Mouse (Mus musculus) retina, postnatal 7 days (tissue): ENCODE measurements around the gene Cwc22.

Experiments
- DNase-seq: peaks from one replicate; pipeline ENCODE4 v3.0.0-alpha.2; 2012; ENCODE audit warnings: low read depth, low spot score

Gene Cwc22

DNA sequence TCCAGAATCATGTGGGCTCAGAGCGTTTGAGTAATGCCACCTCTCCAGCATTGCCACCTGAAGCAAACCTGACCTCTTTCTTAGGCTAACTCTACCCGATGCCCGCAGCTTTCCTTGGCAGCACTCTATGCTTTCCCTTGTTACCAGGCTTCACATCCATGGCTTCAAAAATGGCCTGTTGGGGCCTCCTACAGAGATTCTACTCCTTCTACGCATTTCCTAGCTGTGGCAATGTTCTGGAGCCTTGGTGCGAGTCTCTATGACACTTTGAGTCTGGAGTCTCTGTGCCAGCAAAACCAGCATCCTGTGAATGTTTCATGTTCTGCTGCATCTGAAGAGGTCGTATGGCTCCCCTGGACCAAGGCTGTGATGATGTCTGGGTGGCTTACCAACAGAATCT is 69.8 kb downstream of the Cwc22 start:
- DNase-seq, result no peak

DNA sequence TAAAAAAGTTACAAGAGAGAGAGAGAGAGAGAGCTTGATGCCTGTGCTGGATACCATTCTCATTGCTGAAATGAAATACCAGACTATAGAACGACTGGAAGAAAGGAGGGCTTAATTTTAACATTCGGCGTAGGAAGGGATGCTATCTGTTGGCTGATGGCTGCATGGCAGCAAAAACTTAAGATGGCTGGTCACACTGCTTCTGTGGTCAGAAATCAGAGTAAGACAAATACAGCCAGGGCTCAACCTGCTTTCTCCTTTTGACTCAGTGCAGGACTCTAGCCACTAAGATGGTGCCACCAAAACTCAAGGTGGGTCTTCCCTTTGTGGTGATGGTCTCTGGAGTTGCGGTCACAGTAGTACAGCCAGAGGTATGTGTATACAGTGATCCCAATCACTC is 70.7 kb downstream of the Cwc22 start:
- no peak for DNase-seq

DNA sequence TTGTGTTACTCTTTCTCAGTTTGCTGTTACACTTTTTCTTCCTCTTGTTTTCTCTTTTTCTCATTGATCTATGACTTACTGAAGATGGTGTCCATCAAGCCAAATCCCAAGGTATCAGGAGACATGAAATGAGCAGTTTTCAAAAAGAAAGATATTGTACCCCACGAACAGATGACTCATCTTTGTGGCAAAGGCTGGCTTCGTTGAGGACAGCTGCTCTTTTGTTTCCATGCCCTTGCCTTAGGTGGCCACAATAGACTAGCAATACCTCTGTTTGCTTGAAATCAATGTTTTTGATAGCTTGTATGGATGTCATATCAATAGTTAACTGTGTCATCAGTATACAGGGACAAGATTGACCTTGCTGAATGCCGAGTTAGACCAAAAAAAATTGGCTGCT is 71.5 kb downstream of the Cwc22 start:
- no peak for DNase-seq

DNA sequence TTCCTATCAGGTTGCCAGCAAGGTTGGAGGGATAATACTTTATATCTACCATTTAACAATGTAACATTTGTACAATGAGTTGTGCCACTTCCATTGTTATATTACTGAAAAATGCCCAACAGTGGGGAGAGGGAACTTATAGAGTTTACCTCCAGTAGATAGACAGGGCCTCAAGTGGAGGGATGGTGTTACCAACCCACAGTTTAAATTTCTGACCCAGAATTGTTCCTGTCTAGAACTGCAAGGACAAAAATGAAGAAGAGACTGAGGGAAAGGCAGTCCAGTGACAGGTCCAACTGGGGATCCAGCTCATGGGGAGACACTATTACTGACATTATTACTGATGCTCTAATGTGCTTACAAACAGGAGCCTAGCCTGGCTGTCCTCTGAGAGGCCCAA is 72.4 kb downstream of the Cwc22 start:
- DNase-seq, result no peak

DNA sequence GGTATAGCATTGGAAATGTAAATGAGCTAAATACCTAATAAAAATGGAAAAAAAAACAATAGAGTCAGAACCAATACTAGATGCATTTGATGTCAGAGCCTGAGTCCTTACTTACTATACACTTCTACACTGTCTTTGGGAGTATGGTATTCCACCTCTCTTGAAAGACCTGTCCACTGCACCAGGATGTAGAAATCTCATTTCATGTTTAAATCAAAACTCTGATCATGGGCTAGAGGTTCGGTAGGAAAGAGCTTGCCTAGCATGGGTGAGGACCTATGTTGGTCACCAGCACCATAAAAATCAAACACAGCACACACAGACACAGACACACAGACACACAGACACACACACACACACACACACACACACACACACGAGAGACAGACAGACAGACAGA is 73.5 kb downstream of the Cwc22 start:
- no peak for DNase-seq

GRCm38 (mm10) chr2:77871146-77871545 is 75.0 kb downstream of the Cwc22 start:
- DNase-seq, result no peak

DNA sequence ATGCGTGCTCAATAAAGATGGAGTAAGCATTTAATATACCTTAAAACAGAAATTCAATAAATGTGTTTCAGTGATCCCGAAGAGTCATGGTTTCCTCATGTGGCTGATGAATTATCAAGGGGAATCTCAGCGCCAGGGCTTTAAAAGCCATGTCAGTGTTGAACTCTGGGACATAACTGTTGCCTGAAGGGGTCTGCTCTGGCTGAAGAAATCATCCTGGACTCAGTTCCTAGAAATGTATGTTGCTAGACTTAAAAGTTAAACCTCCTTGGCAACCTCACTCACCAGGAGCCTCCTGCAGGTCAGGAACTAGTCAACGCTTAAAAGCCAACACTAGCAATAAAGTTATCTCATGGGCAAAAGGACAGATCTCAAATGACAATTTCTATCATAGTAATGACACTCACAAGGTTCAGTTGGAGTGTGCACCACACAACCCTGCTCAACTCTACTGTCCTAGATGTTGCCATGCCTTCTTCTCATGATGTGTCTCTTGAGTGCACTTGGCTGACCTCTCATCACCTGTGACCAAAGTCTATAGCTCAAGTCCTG is 76.4 kb downstream of the Cwc22 start:
- no peak for DNase-seq

GRCm38 (mm10) chr2:77863934-77864333 is 82.2 kb downstream of the Cwc22 start:
- no peak for DNase-seq

GRCm38 (mm10) chr2:77863522-77863921 is 82.7 kb downstream of the Cwc22 start:
- DNase-seq, result no peak

GRCm38 (mm10) chr2:77841464-77841863 is 104.7 kb downstream of the Cwc22 start:
- DNase-seq, result no peak

- DNase-seq, result no peak
Measured at GRCm38 (mm10) chr2:77839587-77839986, 106.6 kb downstream of the Cwc22 start.

DNA sequence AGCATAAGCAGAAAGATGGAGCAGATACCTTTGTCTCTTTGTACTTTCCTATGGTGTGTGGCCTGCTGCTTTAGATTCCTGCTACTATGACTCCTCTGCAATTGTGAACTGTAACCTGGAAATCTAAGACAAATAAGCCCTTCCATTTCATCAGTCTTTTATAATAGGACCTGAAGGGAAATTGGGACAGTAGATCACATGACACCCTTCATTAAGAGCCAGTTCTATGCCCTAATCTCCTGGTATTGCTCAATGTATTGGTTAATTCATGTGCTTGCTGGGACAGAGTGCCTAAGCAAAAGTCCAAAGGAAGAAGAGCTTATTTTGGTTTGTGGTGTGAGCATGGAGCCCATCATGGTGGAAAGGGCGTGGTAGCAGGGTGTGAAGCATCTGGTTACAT is 107.5 kb downstream of the Cwc22 start:
- no peak for DNase-seq

GRCm38 (mm10) chr2:77835781-77836180 is 110.4 kb downstream of the Cwc22 start:
- no peak for DNase-seq
